Mouse (Mus musculus): Measurements from ENCODE around the gene Irx2.

GRCm38 (mm10) chr13:72592526-72592925, 36.1 kb upstream of the Irx2 start:
- no peak for TF ChIP-seq POLR2A (IDR thresholded peaks at IDR 0.05; ENCODE audit: low read depth, low read length)
- no peak for TF ChIP-seq CTCF (IDR thresholded peaks at IDR 0.05; ENCODE audit: extremely low read depth, insufficient read depth, insufficient read length, insufficient replicate concordance)

Measured in spleen, adult 2 months (tissue).